Mouse (Mus musculus) adrenal gland, adult 8-10 months (tissue): ENCODE data around the gene Psme3. TPM values are rescaled to one million over a fixed set of nuclear protein-coding genes. Genes with fewer than 3 reads are reported as not detected.
A peak's percentile ranks its signal among the peaks of the same experiment; 100 is the strongest.

Experiments
- DNase-seq: peaks from one replicate; pipeline ENCODE4 v3.0.0; 2022
- total RNA-seq, 4 experiments: library from RNA; stranded (reverse); gene quantifications; 2 replicates each; pipeline ENCODE4 v1.2.4; 2022

Psme3 gene
- total RNA-seq = 100 to 1,000 TPM; 120 to 143 (median 125) TPM

DNA sequence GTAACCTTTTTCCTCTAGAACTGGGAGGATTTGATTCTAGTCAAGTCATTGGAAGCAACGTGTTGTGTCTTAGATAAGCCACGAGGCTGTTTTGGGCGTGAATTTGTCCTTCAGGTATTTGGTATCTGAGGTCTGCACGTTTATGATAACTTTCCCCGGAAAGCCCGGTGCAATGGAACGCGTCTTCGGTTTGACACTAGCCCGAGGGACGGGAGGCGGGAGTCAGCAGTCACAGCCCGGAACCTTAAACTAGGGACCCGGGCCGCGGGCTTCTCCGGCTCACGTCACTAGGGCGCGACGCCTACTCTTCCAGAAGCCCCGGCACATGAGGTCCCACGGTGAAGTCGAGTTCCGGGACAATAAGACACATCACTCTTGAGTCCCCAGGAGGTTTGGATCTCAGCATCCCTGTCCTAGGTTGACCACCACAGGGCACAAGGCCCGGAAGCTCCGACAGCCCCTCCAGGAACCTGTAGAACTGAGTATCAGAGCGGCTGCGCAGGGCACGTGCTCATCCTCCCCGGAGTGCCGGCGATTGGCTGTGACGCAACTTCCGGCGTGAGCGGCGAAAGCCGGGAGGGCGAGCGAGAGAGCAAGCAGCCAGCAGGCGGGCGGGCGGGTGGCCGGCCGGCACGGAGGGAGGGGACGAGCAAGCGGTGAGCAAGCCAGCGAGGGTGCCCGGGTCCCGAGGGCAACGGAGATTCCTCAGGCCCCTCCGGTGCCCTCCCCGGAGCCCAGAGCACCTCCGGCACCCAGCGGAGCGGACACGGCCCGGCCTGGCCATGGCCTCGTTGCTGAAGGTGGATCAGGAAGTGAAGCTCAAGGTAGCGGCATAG is at the start of gene Psme3:
Psme3 (plus strand) TSS at position 549 of the 836 bp plus-strand sequence.
- peak; percentile 89 for DNase-seq

DNA sequence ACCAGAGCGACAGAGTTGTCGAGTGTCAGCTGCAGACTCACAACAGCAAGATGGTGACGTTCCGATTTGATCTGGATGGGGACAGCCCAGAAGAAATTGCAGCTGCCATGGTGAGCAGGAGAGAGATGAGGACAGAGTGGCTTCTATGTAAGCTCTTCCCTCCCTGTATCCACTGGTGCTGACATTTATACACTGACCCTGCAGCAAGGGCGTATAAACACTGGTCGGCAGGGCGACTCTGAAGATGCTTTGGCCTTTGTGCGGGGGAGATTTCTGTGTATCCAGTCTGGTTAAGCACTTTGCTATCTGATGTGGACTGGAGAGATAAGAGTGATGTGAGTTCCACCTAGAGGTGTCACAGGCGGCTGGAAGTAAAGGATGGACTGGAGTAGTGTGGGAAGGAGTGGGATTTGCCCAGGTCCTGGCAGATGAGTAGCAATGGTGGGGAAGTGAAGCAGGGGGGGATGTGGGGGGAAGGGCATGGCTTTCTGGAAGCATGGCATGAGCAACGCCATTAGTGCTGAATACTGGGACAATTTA is 46.4 kb upstream of the Psme3 start:
- no peak for DNase-seq

DNA sequence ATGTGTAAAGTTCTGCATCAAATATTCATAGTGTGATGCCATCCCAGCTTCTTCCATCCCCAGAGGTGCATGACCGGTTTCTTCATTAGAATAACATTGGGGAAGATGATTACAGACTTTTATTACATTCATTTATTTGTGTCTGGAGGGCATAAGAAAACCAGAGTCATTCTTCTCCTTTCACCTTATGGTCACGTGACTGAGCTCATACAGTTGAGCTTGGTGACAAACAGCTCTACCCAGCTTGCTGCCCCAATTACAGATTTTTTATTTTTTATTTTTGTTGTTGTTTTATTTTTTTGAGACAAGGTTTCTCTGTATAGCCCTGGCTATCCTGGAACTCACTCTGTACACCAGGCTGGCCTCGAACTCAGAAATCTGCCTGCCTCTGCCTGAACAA is 43.6 kb upstream of the Psme3 start:
- DNase-seq = no peak

DNA sequence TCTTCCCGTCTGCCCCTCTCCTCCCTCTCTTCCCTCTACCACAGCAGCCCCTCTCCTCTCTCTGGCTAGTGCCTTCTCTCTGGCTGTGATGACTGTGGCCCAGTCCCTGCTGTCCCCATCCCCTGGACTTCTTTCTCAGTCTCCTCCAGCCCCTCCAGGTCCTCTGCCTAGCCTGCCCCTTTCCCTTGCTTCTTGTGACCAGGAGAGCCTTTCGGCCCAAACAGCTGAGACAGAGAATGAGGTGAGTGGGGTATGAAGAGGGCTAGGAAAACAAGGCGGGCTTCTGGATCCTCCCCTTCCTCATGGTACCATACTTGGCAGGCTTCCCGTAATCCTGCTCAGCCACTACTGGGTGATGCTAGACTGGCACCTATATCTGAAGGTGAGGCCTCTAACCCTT is 40.7 kb upstream of the Psme3 start:
- no peak for DNase-seq

DNA sequence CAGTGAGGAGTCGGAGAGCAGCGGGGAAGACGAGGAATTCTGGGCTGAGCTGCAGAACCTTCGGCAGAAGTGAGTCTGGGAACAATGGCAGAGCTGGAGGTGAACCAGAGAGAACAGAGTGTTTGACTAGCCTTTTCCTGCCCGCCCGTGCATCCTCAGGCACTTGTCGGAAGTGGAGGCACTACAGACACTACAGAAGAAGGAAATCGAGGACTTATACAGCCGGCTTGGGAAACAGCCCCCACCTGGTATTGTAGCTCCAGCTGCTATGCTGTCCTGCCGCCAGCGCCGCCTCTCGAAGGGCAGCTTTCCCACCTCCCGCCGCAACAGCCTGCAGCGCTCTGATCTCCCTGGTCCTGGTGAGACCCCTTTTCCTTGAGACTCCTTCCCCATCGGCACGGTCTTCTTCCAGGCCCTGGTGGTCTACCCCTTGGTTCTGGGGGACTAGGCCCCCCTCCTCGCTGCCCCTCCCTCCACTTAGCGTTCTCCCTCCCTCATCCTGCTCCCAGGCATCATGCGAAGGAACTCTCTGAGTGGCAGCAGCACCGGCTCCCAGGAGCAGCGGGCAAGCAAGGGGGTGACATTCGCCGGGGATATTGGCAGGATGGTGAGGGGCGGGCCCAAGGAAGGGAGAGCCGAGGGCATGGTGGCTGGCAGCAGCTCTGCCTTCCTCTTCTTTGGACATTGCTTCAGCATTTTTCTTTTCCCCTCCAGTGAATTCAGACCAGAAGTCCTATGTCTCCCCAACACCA is 39.5 kb upstream of the Psme3 start:
- no peak for DNase-seq

DNA sequence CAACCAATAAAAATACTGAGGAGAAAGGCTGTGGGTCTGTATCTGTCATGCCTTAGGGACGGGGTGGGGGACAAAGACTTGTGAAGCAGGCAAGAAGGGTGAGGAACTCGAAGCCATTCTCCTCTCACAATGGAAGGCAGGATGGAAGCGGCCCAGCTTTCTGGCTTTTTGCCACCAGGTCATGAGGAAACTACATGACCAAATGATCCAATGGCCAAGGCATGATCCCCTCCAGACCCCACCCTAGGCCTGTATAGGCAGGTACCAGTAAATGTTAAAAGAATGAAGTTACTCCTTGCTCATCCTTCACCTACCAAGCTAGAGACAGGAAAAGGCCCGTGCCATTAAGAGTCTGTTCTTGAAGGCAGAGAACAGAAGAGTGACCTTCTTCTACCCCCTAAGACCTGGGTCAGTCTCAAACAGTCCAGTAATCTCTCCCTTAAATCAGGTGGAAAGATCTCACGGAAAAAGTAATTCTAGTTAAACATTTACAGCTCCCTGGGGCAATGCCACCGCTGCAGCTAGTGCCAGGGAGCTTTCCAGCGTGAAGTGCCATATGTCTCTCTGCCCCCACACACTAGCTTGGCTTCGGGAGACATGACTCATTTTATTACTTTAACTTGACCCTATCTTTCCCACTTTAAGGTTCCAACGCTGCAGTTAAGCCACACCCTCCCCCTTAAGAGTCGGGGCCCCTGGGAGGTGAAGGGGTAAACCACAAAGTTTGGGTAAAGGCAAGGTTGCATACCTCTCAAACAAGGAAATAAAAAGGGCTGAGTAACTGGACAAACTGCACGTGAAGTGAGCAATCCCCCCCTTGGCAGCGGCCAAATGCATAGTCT is 38.4 kb upstream of the Psme3 start:
- no peak for DNase-seq

DNA sequence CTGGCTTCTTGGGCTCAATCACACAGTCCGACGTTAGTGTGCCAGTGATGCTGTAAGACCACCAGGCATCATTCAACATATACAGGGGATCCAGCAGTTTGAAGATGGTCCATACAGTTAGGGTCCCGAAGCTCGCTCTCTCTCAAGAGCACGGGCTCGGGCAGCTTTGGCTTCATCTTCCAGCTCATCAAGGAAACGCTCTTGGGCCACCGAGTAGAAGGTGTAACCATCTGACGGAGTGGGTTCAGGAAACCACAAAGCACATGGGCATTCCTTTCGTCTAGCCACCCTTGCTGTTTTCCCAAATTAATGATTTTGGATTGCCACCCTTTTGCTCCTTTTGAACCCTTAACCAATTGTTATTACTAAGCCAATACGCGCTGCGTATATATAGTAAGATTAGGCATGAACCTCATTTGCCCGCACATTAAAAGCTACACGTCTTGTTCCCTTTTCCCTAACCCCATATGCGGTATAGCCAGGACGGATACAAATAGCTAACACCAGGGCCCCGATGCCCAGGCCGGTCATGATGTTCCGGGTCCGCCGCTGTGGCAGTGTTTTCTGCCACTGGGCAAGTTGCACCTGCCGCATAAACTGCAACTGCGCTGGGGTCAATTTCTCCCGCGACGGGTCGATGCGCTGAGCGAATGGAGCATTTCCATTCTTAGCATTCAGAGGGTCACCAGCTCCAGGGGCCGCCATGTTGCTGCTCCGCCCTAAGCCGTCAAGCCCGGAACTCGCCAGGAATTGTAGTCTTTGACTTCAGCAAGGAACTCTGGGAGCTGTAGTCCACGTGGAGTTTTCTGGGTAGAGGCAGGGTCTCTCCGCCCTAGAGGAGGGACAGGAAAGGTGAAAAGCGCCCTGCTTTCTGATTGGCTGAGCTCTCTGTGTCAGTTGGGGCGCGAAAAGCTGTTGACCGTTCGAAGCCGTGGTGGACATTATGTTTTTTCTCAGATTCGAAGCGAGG is 37.5 kb upstream of the Psme3 start, which contains the start of the genes Cntd1 and Coa3:
Cntd1 (plus strand) TSS at position 790 of the 970 bp plus-strand sequence.
Coa3 (minus strand) TSS at position 892 of the 970 bp plus-strand sequence.
- DNase-seq = peak; percentile 77

DNA sequence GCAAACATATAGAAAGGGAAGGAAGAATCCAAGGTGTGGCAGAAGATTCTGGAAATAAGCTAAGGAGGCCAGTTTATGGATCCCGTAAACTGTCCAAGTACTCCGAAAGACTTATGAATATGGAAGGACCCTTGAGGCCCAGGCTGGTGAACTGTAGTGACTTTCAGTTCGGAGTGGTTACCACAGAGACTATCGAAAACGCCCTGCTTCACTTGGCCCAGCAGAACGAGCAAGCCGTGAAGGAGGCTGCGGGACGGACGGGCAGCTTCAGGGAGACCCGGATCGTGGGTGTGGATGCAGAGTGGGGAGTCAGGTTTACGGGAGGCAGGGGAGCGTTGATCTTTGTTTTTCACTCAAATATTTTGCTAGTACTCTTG is 36.8 kb upstream of the Psme3 start:
- DNase-seq = no peak

DNA sequence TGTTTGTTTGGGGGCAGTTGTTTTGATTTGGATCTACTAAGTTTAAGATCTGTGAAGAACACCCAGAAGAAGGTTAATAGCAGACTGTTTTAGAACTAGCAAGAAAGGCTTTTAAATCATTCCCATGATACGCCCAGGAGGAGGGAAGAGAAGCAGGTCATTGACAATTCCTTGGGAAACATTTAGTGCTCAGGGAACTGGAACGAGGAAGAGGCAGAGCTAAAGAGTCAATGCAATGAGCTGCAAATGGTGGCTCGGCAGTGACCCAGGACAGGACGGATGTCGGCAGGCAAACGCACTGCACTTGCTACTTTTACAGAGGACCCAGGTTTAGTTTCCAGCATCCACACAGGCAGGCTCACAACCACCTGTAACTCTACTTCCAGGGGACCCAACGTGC is 35.2 kb upstream of the Psme3 start:
- DNase-seq = no peak

DNA sequence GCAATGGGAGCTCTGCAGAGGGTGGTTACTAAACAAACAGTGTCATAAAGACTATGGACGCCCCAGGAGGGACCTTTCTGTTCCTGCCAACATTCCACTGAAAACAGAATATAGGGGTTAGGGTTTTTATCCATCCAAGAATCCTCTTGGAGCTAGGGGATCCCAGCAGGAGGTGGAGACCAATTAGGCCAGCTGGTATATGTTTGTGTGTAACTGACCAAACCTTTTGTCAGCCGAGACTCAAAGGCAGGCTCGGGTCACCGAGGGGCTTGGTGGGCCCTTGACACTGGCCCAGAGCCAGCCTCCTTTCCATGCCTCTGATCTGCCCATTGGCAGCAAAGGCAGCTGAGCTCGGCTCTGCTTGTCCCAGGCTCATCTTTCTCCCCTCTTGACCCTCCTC is 33.1 kb upstream of the Psme3 start:
- no peak for DNase-seq

DNA sequence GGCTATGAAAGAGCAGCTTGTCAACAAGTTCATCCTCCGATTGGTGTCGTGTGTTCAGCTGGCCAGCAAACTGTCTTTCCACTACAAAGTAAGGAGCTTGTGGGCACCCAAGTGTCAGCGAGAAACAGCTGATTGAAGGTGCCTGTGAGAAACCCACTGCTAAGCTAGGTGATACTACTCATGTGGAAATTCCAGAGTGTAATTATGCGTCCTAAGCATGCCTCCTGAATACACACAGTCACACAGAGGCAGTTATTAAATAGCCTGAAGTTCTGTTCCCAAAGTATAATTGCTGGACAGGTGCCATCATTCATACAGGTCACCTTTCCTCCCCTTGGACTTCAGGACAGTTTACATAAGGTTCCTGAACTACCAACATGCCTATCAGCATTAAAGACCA is 32.2 kb upstream of the Psme3 start:
- DNase-seq = no peak

DNA sequence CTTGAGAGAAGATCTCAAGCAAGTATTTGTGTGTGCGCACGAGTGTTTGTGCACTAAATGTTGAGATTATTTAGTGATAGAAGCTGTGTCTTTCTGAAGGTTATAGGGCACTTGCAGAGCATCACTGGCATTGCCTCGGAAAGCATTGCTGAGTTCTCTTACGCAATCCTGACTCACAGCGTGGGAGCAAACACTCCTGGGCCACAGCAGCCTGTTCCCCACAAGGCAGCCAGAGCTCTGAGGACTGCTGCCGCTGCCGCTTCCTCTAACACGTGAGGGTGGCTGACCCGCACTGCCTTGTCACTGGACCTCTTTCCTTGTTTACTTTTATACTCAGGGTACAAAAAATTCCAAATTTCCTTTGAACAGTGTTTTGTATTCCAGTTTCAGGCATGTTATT is 28.7 kb upstream of the Psme3 start:
- peak; percentile 60 for DNase-seq

DNA sequence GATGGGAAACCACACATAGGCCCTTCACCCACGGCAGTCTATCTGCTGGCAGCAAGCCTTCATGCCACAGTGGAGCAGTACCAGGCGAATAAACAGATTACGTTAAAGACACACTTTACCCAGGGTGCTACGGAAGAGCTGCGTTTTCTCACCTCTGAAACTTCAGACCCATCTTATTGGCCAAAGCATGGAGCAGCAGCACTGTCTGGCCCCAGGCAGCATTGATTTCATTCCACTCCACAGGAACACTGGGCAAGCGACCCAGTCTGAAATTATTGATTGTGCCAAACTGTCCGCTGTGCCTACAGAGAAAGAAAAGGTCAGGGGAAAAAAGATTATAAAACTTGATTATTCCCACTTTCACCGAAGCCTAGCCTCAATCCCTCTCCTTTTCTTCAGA is 24.8 kb upstream of the Psme3 start:
- no peak for DNase-seq

DNA sequence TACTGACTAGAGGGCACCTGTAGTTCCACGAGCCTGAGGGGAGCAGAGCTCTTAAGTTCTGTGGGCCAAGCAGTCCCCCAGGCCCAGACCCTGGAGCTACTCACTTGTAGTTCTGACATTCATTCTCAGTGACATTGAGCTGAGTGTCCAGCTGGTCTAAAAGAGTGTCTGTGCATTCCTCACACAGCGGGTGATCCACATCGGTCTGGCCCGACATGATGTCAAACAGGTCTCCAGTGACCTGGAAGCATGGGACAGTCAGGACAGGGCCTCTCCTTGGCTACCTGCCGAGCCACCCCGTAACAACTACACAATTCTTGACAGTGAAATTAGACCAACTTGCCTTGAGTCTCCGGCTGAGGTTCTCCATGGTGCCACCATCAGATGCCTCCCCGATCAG is 20.8 kb upstream of the Psme3 start:
- DNase-seq = no peak

DNA sequence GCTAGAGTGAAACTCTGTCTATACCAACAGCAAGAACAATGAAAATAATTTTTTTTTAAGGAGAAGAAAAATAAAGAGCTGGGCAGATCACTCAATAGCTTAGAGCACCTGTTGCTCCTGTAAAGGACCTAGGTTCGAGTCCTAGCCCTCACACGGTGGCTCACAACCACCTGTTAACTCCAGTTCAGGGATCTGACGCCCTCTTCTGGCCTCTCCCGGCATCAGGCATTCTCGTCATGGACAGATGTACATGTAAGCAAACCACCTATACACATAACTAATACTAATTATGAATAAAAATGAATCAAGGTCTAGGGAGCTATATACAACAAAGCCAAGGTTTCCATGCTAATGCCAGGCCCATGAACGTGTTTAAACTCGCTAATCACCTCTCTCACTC is 15.1 kb upstream of the Psme3 start:
- no peak for DNase-seq

DNA sequence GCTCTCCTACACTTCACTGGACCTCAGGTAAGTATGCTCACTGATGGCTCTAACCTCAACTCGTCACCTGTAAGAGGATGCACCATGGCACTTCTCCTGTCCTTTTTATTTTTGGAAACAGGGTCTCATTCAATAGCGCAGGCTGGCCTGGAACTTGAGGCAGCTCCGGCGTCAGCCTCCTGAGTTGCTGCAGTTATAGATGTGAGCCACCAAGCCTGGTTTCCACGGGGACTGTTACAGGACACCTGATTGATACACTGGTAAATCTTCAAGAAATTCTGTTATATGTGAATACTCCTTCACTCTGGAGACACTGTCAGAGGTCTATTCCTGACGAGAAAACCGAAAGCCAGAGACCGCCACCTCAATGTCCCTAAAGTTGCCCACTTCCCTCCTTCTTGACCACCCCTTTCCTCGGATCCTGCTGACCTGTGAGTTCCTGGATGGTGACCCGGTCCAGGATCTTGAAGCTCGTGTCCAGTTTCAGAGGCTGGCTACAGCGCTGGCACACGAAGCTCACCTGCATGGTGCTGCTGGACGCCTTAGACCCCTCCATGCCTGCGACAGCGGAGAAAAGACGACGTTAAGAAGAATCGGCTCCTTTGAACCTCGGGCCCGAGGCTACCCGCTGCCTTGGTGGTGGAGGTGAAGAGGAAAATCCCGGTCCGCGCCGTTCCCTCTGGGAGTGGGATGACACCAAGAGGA is 14.6 kb upstream of the Psme3 start:
- no peak for DNase-seq

DNA sequence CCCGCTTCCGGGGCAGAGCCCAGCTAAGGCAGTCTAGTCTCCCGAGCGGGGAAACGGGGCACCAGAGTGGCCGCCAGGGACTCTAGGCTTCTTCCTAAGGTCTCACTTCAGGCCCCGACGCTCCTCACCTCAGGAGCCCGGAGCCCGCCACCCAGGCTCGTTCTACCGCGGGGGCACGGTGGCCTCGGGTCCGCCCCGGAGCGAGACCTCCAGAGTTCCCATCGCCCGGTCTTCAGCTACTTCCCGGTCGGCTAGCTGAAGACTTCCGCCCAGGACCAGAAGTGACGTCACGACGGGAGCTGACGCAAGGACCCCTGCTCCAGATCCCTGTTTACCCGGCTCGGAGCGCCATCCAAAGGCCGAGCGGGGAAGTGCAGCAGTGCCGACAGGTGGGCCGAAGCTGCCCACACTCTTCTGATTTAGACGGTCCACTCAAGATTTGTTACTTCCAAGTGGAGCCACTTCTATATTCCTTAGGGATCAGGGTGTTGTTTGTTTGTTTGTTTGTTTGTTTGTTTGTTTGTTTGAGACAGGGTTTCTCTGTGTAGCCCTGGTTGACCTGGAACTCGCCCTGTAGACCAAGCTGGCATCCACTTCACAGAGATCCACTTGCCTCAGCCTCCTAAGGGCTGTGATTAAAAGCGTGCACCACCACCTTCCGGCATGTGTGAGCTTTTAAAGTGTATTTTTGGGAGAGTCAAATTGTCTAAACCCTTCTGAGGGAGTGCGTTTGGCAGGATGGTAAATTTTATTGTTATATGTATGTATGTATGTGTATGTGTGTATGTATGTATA is 13.8 kb upstream of the Psme3 start, which contains the start of gene Becn1:
Becn1 (minus strand) TSS at position 283 of the 795 bp plus-strand sequence.
- DNase-seq = peak; percentile 92

DNA sequence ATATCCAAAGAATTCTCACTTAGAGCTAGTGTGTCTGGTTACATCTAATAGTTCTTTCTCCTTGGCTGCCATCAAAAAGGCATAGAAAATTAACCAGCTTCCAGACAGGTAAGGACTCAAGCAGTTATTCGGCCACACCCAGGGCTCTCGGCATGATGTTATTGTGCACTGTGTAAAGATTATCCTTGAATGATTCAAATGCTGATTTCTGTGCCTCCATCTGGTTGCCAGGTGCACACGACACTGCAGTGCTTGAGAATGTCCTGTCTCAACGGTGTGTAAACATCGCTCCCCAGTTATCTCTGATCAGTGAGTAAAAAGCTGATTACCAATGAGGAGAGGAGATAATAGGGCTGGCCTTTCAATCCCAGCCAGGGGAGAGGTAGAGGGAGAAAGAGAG is 8.3 kb upstream of the Psme3 start:
- no peak for DNase-seq

DNA sequence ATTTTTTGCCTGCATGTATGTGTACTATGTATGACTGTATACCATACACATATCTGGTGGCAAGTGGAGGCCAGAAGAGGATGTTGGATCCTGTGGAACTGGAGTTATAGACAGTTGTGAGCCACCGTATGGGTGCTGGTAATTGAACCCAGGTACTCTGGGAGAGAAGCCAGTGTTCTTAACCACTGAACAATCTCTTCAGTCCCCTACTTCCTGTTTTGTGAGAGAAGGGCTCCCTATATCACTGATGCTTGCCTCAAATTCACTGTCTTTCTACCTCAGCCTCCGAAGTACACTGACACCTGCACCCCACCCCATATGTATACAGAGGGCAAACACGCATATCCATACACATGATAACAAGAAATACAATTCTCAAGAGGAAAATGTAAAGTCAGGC is 4.9 kb upstream of the Psme3 start:
- no peak for DNase-seq

DNA sequence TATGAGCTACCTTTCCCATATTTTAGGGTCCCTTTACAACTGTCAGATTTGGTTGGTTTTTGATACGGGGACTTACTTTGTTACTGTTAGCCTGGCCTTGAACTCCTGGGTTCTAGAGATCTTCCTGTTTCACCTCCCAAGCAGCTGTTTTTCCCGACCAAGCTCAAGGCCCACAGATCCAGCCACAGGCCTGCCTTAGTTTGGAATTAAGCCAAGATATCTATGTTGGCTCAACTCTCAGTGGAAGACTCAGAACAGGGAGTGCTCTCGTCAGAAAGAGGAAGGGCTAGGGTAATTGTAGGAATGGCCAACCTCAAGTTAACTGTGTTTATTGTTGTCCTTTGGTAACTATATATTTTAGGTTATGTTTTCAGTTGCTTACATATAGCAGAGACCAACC is 3.9 kb upstream of the Psme3 start:
- DNase-seq = no peak
